Mouse (Mus musculus): Measurements from ENCODE around the gene Mbd6. TPM values are rescaled to one million over a fixed set of nuclear protein-coding genes. Genes with fewer than 3 reads are reported as not detected.

Gene Mbd6
- total and polyA plus RNA-seq, 2 experiments, result 1.0 to 19.2 TPM

GRCm38 (mm10) chr10:127332211-127332874, 43.5 kb upstream of the Mbd6 start:
- 28% methylated on average over 31 of the region's 31 CpGs for whole genome bisulfite sequencing
- Histone ChIP-seq H3K27ac (replicated peaks; ENCODE audit: insufficient read depth, low read depth, low read length) (no peak overlapping the region), H3K79me2 (ENCODE audit: control insufficient read depth, insufficient read depth, low read length) (no peaks in the 10 kb centered on the region), H3K36me3 (ENCODE audit: control insufficient read depth, insufficient read depth, low read length) (no peaks in the 10 kb centered on the region), H3K27me3 (ENCODE audit: control insufficient read depth, insufficient read depth, low read length) (peaks cover 6% of the 10 kb centered on the region), H3K4me3 (ENCODE audit: insufficient read depth, low read depth, low read length) (no peak overlapping the region), H3K9ac (ENCODE audit: low read depth, low read length) (no peak overlapping the region), H3K4me1 (ENCODE audit: control insufficient read depth, insufficient read depth, low read length) (no peaks in the 10 kb centered on the region)
- no peak for DNase-seq (ENCODE audit: extremely low read depth, low read depth, low spot score)
- TF ChIP-seq POLR2A (IDR thresholded peaks at IDR 0.05; ENCODE audit: extremely low read depth, insufficient read depth, low read length) (no peak), CTCF (IDR thresholded peaks at IDR 0.05; ENCODE audit: low read depth, low read length) (peak; percentile 17; the same call in 1 of the 2 replicates)

GRCm38 (mm10) chr10:127330212-127330611, 41.4 kb upstream of the Mbd6 start:
- TF ChIP-seq POLR2A (IDR thresholded peaks at IDR 0.05; ENCODE audit: extremely low read depth, insufficient read depth, low read length) (no peak), CTCF (IDR thresholded peaks at IDR 0.05; ENCODE audit: low read depth, low read length) (no peak)
- peaks cover 20% of the 10 kb centered on the region for H3K27me3 ChIP-seq (ENCODE audit: control insufficient read depth, insufficient read depth, low read length)
- DNase-seq (ENCODE audit: extremely low read depth, low read depth, low spot score), result no peak
- no peak overlapping the region for H3K27ac ChIP-seq (replicated peaks; ENCODE audit: insufficient read depth, low read depth, low read length)
- no peak overlapping the region for H3K9ac ChIP-seq (ENCODE audit: low read depth, low read length)
- H3K36me3 ChIP-seq (ENCODE audit: control insufficient read depth, insufficient read depth, low read length), result no peaks in the 10 kb centered on the region
- H3K4me1 ChIP-seq (ENCODE audit: control insufficient read depth, insufficient read depth, low read length), result peaks cover 7% of the 10 kb centered on the region; the same call in 1 of the 2 replicates
- WGBS, result 69% methylated on average over 7 of the region's 7 CpGs
- 0 out of 2 replicates have a peak, but pooled peaks cover 2% of the 10 kb centered on the region for H3K79me2 ChIP-seq (ENCODE audit: control insufficient read depth, insufficient read depth, low read length)
- no peak overlapping the region for H3K4me3 ChIP-seq (ENCODE audit: insufficient read depth, low read depth, low read length)

DNA sequence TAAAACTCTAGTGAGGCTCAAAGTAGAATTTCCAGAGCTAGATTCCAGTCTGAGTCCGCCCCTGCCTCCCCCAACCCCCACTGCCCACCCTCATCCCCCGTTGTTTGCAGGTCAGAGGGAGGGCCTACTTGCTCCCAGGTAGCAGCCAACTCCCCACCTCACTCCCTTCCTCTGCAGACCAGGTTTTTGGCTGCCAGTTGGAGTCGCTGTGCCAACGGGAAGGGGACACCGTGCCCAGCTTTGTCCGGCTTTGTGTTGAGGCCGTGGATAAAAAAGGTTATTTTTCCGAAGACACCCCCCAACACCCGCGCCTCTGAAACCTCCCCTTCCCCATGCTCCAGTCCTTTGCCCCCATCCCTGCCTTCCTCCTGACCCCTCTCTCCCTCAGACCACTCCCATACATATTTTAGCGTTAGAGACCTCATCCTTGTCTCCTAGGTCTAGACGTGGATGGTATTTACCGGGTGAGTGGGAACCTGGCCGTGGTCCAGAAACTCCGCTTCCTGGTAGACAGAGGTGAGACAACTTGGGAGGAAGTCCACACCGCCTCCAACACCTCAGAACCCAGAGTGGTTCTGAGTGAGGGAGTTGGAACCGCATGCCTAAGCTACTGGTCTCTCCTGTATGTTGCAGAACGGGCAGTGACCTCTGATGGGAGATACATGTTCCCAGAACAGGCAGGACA, 38.8 kb upstream of the Mbd6 start:
- Histone ChIP-seq H3K36me3 (ENCODE audit: control insufficient read depth, insufficient read depth, low read length) (no peaks in the 10 kb centered on the region), H3K4me1 (ENCODE audit: control insufficient read depth, insufficient read depth, low read length) (peaks cover 7% of the 10 kb centered on the region; the same call in 1 of the 2 replicates), H3K27ac (replicated peaks; ENCODE audit: insufficient read depth, low read depth, low read length) (no peak overlapping the region), H3K27me3 (ENCODE audit: control insufficient read depth, insufficient read depth, low read length) (peaks cover 20% of the 10 kb centered on the region), H3K79me2 (ENCODE audit: control insufficient read depth, insufficient read depth, low read length) (0 out of 2 replicates have a peak, but pooled peaks cover 2% of the 10 kb centered on the region), H3K9ac (ENCODE audit: low read depth, low read length) (no peak overlapping the region), H3K4me3 (ENCODE audit: insufficient read depth, low read depth, low read length) (no peak overlapping the region)
- WGBS, result 54% methylated on average over 18 of the region's 18 CpGs
- DNase-seq (ENCODE audit: extremely low read depth, low read depth, low spot score), result no peak
- TF ChIP-seq POLR2A (IDR thresholded peaks at IDR 0.05; ENCODE audit: extremely low read depth, insufficient read depth, low read length), result no peak
- no peak for TF ChIP-seq CTCF (IDR thresholded peaks at IDR 0.05; ENCODE audit: low read depth, low read length)

GRCm38 (mm10) chr10:127326828-127327227, 38.0 kb upstream of the Mbd6 start:
- Histone ChIP-seq H3K9ac (ENCODE audit: low read depth, low read length) (peak overlapping the region; percentile 49; the same call in 1 of the 2 replicates), H3K27me3 (ENCODE audit: control insufficient read depth, insufficient read depth, low read length) (peaks cover 14% of the 10 kb centered on the region), H3K36me3 (ENCODE audit: control insufficient read depth, insufficient read depth, low read length) (no peaks in the 10 kb centered on the region), H3K4me3 (ENCODE audit: insufficient read depth, low read depth, low read length) (peak overlapping the region; percentile 50; the same call in 1 of the 2 replicates), H3K4me1 (ENCODE audit: control insufficient read depth, insufficient read depth, low read length) (peaks cover 7% of the 10 kb centered on the region; the same call in 1 of the 2 replicates), H3K27ac (replicated peaks; ENCODE audit: insufficient read depth, low read depth, low read length) (no peak overlapping the region), H3K79me2 (ENCODE audit: control insufficient read depth, insufficient read depth, low read length) (0 out of 2 replicates have a peak, but pooled peaks cover 2% of the 10 kb centered on the region)
- no peak for DNase-seq (ENCODE audit: extremely low read depth, low read depth, low spot score)
- WGBS, result 10% methylated on average over 29 of the region's 29 CpGs
- TF ChIP-seq CTCF (IDR thresholded peaks at IDR 0.05; ENCODE audit: low read depth, low read length) (no peak), POLR2A (IDR thresholded peaks at IDR 0.05; ENCODE audit: extremely low read depth, insufficient read depth, low read length) (no peak)

DNA sequence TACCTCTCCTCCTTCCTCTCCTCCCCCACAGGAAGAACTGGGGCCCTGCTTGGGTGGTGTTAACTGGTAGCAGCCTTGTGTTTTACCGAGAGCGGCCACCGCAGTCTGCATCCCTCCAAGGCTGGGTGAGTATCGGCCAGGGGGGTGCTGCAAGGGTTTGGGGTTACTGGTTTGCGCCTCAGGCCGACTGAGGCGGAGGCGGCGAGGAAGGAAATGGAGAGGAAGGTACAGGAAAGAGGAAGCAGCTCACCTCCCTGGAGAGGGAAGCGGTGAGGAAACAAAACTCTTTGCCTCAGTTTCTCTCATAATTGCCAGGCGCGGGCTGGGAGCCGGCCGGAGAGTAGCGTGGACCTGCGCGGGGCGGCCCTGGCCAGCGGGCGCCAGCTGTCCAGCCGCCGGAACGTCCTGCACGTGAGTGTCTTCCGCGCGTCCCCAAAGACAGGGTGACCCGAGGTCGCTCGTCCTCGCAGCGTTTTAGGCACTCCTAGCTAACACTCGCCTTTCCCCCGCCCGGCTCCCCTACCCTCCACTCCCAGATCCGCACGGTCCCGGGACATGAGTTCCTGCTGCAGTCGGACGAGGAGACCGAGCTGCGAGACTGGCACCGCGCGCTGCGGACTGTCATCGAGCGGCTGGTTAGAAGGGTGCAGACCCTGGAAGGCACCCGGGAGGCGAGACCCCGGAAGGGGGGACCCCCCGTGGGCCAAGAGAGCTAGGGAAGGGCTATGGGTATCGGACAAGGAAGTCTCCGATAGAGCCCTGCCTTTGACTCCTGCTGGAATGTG, 37.4 kb upstream of the Mbd6 start:
- H3K4me1 ChIP-seq (ENCODE audit: control insufficient read depth, insufficient read depth, low read length), result peaks cover 7% of the 10 kb centered on the region; the same call in 1 of the 2 replicates
- peak overlapping the region; percentile 49 for H3K9ac ChIP-seq (ENCODE audit: low read depth, low read length)
- no peak for DNase-seq (ENCODE audit: extremely low read depth, low read depth, low spot score)
- H3K27me3 ChIP-seq (ENCODE audit: control insufficient read depth, insufficient read depth, low read length), result peaks cover 14% of the 10 kb centered on the region
- no peak for TF ChIP-seq POLR2A (IDR thresholded peaks at IDR 0.05; ENCODE audit: extremely low read depth, insufficient read depth, low read length)
- no peak for TF ChIP-seq CTCF (IDR thresholded peaks at IDR 0.05; ENCODE audit: low read depth, low read length)
- H3K27ac ChIP-seq (replicated peaks; ENCODE audit: insufficient read depth, low read depth, low read length), result no peak overlapping the region
- H3K36me3 ChIP-seq (ENCODE audit: control insufficient read depth, insufficient read depth, low read length), result no peaks in the 10 kb centered on the region
- 7% methylated on average over 53 of the region's 54 CpGs for WGBS
- H3K79me2 ChIP-seq (ENCODE audit: control insufficient read depth, insufficient read depth, low read length), result 0 out of 2 replicates have a peak, but pooled peaks cover 2% of the 10 kb centered on the region
- H3K4me3 ChIP-seq (ENCODE audit: insufficient read depth, low read depth, low read length), result peak overlapping the region; percentile 50

Measured in liver, adult 2 months (tissue).